Mouse (Mus musculus): ENCODE measurements around the gene Gatad2a. TPM values are rescaled to one million over a fixed set of nuclear protein-coding genes. Genes with fewer than 3 reads are reported as not detected.
A peak's percentile ranks its signal among the peaks of the same experiment; 100 is the strongest.

Gene Gatad2a
- polyA plus RNA-seq, 2 experiments: 18.3 to 22.7 TPM

GRCm38 (mm10) chr8:69984876-69985553 is 11.2 kb downstream of the Gatad2a start:
- ATAC-seq (ENCODE audit: insufficient read depth) (no peak), DNase-seq (ENCODE audit: low read depth in 3 of 3, low spot score in 3 of 3) (no peak)
- Histone ChIP-seq H3K4me1 (replicated peaks; ENCODE audit: control insufficient read depth in 2 of 2, insufficient read depth in 2 of 2, low read length in 1 of 2) (0 out of 4 replicates have a peak, but pooled peaks cover 0 to 3% of the 10 kb centered on the region in 2 experiments), H3K27ac (no peak overlapping the region), H3K9me3 (ENCODE audit: control insufficient read depth, low read length) (no peaks in the 10 kb centered on the region), H3K27me3 (ENCODE audit: control insufficient read depth, insufficient read depth, low read length) (no peaks in the 10 kb centered on the region), H3K4me2 (ENCODE audit: low read depth) (no peak overlapping the region), H3K36me3 (replicated peaks; ENCODE audit: control insufficient read depth, insufficient read depth, low read depth) (no peaks in the 10 kb centered on the region), H3K4me3 (ENCODE audit: insufficient read depth in 1 of 2, low read depth in 2 of 2, low read length in 2 of 2) (no peak overlapping the region), H3K9ac (replicated peaks) (no peak overlapping the region)
- WGBS (ENCODE audit: insufficient replicate concordance): 64% methylated on average over 2 of the region's 2 CpGs
- TF ChIP-seq CTCF (IDR thresholded peaks at IDR 0.05; ENCODE audit: low read depth): no peak
- TF ChIP-seq EP300 (IDR thresholded peaks at IDR 0.05; ENCODE audit: low read depth): no peak

- ATAC-seq (ENCODE audit: insufficient read depth) (no peak), DNase-seq (ENCODE audit: low read depth in 3 of 3, low spot score in 3 of 3) (no peak)
- no peak overlapping the region for H3K4me3 ChIP-seq (ENCODE audit: insufficient read depth in 1 of 2, low read depth in 2 of 2, low read length in 2 of 2)
- no peak overlapping the region for H3K4me2 ChIP-seq (ENCODE audit: low read depth)
- WGBS (ENCODE audit: insufficient replicate concordance): 83% methylated on average over 4 of the region's 4 CpGs
- no peaks in the 10 kb centered on the region for H3K9me3 ChIP-seq (ENCODE audit: control insufficient read depth, low read length)
- TF ChIP-seq CTCF (IDR thresholded peaks at IDR 0.05; ENCODE audit: low read depth): no peak
- no peaks in the 10 kb centered on the region for H3K27me3 ChIP-seq (ENCODE audit: control insufficient read depth, insufficient read depth, low read length)
- H3K36me3 ChIP-seq (replicated peaks; ENCODE audit: control insufficient read depth, insufficient read depth, low read depth): no peaks in the 10 kb centered on the region
- H3K27ac ChIP-seq: no peak overlapping the region
- H3K9ac ChIP-seq (replicated peaks): no peak overlapping the region
- H3K4me1 ChIP-seq (replicated peaks; ENCODE audit: control insufficient read depth in 2 of 2, insufficient read depth in 2 of 2, low read length in 1 of 2): peaks cover 10 to 12% of the 10 kb centered on the region in 2 experiments
Measured at GRCm38 (mm10) chr8:69978456-69978855, 17.7 kb downstream of the Gatad2a start.

GRCm38 (mm10) chr8:69974806-69975205 is 21.4 kb downstream of the Gatad2a start:
- peak overlapping the region; percentile 59 to 79 for H3K4me3 ChIP-seq (ENCODE audit: insufficient read depth in 1 of 2, low read depth in 2 of 2, low read length in 2 of 2)
- ATAC-seq (ENCODE audit: insufficient read depth): no peak

GRCm38 (mm10) chr8:69974194-69974614 is 22.0 kb downstream of the Gatad2a start:
- Histone ChIP-seq H3K4me1 (replicated peaks; ENCODE audit: control insufficient read depth in 2 of 2, insufficient read depth in 2 of 2, low read length in 1 of 2) (peaks cover 29 to 38% of the 10 kb centered on the region in 2 experiments), H3K27ac (peak overlapping the region; percentile 91), H3K9me3 (ENCODE audit: control insufficient read depth, low read length) (no peaks in the 10 kb centered on the region), H3K4me2 (ENCODE audit: low read depth) (peak overlapping the region; percentile 81), H3K27me3 (ENCODE audit: control insufficient read depth, insufficient read depth, low read length) (no peaks in the 10 kb centered on the region), H3K9ac (replicated peaks) (peak overlapping the region; percentile 95), H3K4me3 (ENCODE audit: insufficient read depth in 1 of 2, low read depth in 2 of 2, low read length in 2 of 2) (peak overlapping the region; percentile 66 to 79), H3K36me3 (replicated peaks; ENCODE audit: control insufficient read depth, insufficient read depth, low read depth) (no peaks in the 10 kb centered on the region)
- peak; percentile 97 for ATAC-seq (ENCODE audit: insufficient read depth)
- TF ChIP-seq CTCF (IDR thresholded peaks at IDR 0.05; ENCODE audit: low read depth): no peak
- no peak for TF ChIP-seq EP300 (IDR thresholded peaks at IDR 0.05; ENCODE audit: low read depth)
- under 1% methylated on average over 48 of the region's 50 CpGs for WGBS (ENCODE audit: insufficient replicate concordance)
- peak; percentile 87 to 94 (median 89) for DNase-seq (ENCODE audit: low read depth in 3 of 3, low spot score in 3 of 3)

More at GRCm38 (mm10) chr8:69974806-69975205, 21.4 kb downstream of the Gatad2a start:
- H3K27ac ChIP-seq: peak overlapping the region; percentile 91
- 41% methylated on average over 5 of the region's 5 CpGs for WGBS (ENCODE audit: insufficient replicate concordance)
- H3K9ac ChIP-seq (replicated peaks): peak overlapping the region; percentile 68
- peaks cover 26 to 34% of the 10 kb centered on the region in 2 experiments for H3K4me1 ChIP-seq (replicated peaks; ENCODE audit: control insufficient read depth in 2 of 2, insufficient read depth in 2 of 2, low read length in 1 of 2)
- no peaks in the 10 kb centered on the region for H3K36me3 ChIP-seq (replicated peaks; ENCODE audit: control insufficient read depth, insufficient read depth, low read depth)
- TF ChIP-seq EP300 (IDR thresholded peaks at IDR 0.05; ENCODE audit: low read depth) (no peak), CTCF (IDR thresholded peaks at IDR 0.05; ENCODE audit: low read depth) (no peak)
- peak overlapping the region; percentile 81 for H3K4me2 ChIP-seq (ENCODE audit: low read depth)
- no peak for DNase-seq (ENCODE audit: low read depth in 3 of 3, low spot score in 3 of 3)
- no peaks in the 10 kb centered on the region for H3K27me3 ChIP-seq (ENCODE audit: control insufficient read depth, insufficient read depth, low read length)
- no peaks in the 10 kb centered on the region for H3K9me3 ChIP-seq (ENCODE audit: control insufficient read depth, low read length)

- DNase-seq (ENCODE audit: low read depth in 3 of 3, low spot score in 3 of 3) (no peak), ATAC-seq (ENCODE audit: insufficient read depth) (peak; percentile 4; the same call in 1 of the 2 replicates)
- WGBS (ENCODE audit: insufficient replicate concordance): under 1% methylated on average over 64 of the region's 68 CpGs
- Histone ChIP-seq H3K4me2 (ENCODE audit: low read depth) (peak overlapping the region; percentile 81), H3K27ac (peak overlapping the region; percentile 56), H3K9me3 (ENCODE audit: control insufficient read depth, low read length) (no peaks in the 10 kb centered on the region), H3K9ac (replicated peaks) (peak overlapping the region; percentile 95), H3K4me3 (ENCODE audit: insufficient read depth in 1 of 2, low read depth in 2 of 2, low read length in 2 of 2) (peak overlapping the region; percentile 66 to 79), H3K27me3 (ENCODE audit: control insufficient read depth, insufficient read depth, low read length) (no peaks in the 10 kb centered on the region), H3K36me3 (replicated peaks; ENCODE audit: control insufficient read depth, insufficient read depth, low read depth) (no peaks in the 10 kb centered on the region), H3K4me1 (replicated peaks; ENCODE audit: control insufficient read depth in 2 of 2, insufficient read depth in 2 of 2, low read length in 1 of 2) (peaks cover 27 to 38% of the 10 kb centered on the region in 2 experiments)
- no peak for TF ChIP-seq CTCF (IDR thresholded peaks at IDR 0.05; ENCODE audit: low read depth)
- TF ChIP-seq EP300 (IDR thresholded peaks at IDR 0.05; ENCODE audit: low read depth): no peak
Measured at GRCm38 (mm10) chr8:69973442-69974161, 22.6 kb downstream of the Gatad2a start.
